Mouse (Mus musculus) hindlimb bud, embryonic 11.5 days (tissue): ENCODE measurements at regions not wholly inside any gene's neighbourhood (a gene's known extent, or its start where the extent isn't known, plus 50 kb on each side); places are given as distances from the start of the nearest gene placed in this dataset.

Source experiments
- DNase-seq: peaks from one replicate; pipeline ENCODE4 v3.0.0-alpha.2; 2012; ENCODE audit warnings: low read depth, low spot score; ENCODE audit errors: extremely low spot score

DNA sequence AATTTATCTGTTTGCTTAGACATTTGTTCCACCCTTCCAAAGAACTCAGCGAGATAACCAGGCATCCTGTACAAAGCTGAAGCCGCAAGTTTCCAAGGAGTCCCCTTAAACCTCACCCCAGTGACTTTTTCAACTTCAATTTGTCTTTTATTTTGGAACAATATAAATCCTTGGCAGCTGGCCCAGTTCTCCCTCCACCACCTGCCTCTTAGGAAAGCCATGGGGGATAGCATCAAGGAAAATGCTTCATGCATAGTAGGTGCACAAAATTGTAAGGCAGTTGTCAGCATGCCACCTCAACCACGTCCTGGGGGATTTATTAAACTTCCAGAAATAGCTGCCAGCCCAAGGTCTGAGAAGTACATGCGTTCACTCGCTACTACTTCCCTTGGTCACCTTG is 214.1 kb upstream of the Usp24 start:
- no peak for DNase-seq

DNA sequence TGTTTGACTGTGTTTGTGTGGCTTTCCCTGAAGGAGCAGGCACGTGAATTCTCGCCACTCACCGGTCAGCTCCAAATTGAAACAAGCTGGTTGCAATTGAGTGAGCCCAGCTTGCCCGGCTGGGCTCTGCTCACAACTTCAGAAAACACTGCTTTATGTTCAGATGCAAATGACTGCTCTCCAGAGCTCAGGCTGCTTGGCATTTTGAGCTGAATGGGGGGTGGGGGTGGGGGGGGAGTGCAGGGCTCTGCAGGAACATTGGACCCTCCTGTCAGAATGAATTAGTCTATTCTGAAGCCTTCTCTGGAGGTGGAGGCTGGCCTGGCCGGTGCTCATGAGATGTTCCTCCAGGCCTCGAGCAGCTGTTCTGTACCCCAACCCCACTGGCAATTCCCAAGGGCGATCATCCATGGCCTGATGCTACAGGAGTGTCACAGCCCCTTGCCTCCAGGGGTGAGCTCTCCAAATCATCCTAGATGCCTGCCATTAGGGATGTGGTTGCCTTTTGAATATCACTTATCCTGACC is 213.5 kb upstream of the Usp24 start:
- DNase-seq: peak; percentile 79

DNA sequence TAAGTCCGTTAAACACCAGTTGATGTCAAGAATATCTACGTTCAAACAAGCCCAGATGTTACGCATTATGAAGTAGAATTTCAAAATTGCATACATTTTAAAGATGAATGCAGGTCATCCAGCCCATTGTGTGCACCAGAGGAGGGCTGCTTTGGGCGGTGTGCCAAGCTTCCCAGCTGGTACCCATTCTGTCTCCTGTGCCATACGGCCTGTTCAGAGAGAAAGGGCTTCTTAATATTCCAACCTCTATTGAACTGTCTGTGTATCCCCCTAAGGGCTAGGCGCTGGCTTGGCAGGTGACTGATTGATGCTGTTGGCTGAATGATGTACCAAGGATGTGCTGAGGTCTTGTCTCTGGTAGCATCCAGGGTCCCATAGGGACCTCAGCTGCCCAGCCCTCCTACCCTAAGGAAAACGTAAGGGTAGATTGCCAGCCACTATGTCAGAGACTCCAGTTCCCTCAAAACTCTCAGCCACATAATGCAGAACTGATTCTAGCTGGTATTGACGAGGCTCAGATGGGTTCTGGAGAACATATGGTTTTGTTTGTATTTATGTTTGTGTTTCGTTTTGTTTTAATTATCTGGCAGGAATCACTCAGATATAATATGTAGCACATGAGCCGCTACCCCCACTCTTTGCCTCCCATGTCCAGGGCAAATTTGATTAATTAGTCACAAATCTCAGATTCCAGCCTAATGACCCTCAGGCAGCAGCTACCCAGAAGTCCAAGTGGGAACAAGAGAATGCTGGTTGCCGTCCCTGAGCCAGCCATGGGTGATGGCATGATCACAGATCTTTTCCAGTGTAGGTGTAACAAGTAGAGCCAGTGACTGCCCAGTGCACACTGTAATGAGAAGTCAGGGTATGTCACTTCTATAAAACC is 212.0 kb upstream of the Usp24 start:
- DNase-seq: no peak

DNA sequence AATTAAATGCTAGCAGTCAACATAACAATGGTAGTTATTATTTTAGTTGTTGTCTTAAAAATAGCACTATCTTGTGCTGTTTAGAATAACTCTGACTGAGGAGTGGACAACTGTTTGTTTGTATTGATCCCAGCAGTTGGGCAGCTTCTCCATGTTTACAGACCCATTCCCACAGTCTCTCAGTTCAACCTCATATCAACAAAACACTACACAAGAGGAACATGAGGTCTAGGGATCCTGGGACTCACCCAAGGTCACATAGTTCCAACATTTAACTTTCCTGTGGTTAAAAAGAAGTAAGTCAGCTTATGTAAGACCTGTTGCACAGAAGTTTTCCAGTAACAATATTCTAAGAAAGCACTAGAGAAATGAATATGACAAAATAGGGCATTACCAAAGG is 203.0 kb upstream of the Usp24 start:
- DNase-seq: no peak

DNA sequence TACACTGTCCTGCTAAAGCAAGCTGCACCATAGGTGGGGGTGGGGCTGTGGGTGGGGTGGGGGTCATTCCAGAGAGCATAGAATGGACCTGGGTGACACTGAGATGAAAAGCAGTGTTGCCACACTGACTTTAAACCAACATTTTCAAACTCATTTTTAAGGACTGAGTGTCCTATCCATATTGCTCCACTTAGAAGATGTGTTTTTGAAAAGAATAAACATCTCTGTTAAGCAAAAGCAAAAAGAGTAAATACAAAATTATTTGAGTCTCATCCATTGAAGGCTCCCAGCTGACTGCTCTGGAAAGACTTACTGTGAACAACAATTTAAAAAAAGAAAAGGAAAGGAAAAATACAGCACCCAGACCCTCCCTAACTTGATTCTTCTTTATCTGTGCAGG is 202.3 kb upstream of the Usp24 start:
- no peak for DNase-seq

DNA sequence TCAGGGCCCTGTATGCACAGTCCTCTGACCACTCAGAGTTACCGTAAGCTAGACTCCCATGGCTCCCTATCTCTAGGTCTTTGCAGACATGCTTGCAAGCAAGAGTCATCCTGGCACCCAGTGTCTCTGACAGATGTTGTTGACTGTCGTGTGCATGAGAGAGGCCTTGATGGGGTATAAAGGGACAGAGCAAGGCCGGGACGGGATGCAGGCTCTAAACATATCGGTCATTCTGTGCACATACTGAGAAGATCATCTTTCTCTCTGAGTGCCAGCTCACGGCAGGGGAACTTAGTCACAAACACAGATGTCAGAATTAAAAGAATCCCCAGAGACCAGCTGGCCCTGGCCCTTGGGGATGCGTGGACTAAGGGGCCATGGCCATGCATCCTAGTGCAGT is 199.4 kb upstream of the Usp24 start:
- DNase-seq: no peak

DNA sequence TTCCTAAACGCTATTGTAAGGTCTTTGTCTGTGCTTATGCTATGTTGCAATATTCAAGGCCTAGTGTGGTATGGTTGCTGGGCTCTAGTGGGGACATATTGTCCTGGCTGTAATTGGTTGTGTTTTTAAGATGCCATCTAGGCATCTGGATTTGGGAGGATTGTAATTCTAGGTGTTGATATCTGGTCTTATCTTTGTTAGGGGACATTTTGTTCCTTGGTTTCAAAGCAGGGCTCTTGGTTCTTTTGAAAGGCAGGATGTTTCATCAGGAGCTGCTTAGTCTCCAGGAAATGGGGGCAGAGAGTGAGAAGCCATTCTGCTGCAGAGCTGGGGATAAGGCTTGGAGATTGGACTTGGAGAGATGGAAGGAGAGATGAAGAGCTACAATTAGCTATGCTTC is 194.7 kb upstream of the Usp24 start:
- DNase-seq: no peak

DNA sequence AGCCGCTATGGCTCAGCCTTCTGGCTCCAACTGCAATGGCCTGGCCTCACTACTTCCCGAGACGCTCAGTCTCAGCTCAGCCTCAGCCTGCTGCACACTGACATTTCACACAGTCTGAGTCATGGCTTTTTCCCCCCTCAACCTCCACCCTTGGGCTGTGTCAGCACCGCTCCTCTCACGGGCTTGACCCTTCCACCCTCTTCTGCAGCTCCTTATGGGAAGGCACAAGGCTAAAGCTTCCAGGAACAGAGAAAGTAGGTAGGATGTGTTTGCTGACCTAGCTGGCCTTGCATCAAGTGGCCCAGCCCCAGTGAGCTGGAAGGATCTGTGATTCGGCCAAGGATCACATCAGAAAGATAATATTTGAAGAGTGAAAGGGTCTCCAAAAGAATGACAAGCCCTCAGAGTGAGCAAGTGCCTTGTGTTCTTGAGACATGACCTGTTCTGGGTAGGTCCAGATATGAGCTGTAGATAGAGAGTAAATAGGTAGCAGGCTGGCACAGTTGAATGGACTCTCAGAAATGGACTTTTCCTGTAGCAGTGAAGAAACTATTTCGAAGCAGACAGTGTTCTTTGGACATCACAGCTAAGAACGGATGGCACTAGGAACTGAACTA is 192.9 kb upstream of the Usp24 start:
- no peak for DNase-seq

DNA sequence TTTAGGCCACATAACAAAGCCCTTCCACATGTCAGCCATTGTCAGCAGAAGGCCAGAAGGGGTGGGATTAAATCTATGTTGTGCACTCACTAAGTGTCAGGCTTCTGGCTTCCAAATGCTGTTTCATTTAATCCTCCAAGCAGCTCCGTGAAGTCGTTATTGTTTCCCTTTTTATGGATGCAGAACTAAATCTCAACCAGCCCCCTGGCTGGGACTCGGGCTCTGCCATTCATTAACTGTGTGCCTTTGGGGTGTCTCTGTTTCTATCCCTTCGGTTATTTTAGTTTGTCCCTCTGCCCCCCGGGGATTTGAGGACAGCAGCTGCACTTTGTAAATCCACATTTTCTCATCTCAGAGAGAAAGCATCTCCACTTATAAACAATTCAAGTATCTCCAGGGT is 188.8 kb upstream of the Usp24 start:
- DNase-seq: no peak

DNA sequence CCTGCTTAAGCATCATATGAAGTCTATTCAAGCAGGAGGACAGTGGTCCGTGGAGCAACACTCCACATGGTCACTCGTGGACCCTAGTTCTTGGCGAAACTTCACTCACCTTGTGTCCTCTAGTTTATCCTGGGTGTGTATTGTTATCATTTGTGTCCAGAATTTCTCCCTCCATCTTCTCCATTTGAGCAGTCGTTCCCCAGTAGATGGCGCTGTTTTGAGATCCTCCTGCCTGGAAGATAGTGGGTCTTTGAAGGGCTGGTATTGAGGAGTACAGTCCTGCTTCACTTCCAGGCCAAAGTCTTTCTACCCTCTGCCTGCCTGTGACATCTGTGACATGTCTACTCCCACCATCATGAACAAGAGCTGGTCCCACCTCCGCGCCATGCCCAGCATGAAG is 188.4 kb upstream of the Usp24 start:
- DNase-seq: no peak

DNA sequence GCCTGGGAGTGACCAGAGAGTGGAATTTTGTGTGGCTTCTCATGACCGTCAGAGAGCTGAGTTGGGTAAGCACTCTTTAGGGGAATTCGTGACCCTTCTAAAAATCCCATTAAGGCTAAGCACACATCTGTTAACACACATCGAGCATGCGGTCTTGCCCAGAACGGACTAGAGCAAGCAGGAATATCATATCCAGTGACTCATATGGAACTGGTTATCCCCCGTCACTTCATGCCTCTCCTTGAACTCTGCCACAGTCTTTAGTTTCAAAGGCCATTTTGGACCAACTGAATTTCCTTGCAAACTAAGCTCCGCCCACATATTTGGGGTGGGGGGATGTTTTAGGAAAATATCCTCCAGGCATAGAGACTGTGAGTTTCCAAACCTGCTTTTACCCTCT is 186.7 kb upstream of the Usp24 start:
- DNase-seq: peak; percentile 67

DNA sequence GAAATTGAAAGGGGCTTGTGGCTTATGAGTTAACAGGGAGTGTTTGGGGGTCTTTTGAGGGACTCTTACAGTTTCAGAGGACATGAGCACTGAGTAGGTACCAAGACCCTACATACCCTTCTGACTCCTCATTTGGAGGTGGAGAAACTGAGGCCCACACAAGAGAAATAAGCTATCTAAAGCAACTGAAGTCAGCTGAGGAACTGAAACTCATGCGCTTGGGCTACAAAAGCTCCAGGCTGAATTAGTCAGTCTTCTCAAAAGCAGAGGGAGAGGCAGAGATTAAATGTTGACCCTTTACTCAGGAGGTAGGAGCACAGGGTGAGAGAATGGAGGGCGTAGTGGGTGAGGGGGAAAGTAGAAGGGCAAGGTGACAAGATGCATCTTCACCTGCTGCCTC is 186.2 kb upstream of the Usp24 start:
- no peak for DNase-seq

DNA sequence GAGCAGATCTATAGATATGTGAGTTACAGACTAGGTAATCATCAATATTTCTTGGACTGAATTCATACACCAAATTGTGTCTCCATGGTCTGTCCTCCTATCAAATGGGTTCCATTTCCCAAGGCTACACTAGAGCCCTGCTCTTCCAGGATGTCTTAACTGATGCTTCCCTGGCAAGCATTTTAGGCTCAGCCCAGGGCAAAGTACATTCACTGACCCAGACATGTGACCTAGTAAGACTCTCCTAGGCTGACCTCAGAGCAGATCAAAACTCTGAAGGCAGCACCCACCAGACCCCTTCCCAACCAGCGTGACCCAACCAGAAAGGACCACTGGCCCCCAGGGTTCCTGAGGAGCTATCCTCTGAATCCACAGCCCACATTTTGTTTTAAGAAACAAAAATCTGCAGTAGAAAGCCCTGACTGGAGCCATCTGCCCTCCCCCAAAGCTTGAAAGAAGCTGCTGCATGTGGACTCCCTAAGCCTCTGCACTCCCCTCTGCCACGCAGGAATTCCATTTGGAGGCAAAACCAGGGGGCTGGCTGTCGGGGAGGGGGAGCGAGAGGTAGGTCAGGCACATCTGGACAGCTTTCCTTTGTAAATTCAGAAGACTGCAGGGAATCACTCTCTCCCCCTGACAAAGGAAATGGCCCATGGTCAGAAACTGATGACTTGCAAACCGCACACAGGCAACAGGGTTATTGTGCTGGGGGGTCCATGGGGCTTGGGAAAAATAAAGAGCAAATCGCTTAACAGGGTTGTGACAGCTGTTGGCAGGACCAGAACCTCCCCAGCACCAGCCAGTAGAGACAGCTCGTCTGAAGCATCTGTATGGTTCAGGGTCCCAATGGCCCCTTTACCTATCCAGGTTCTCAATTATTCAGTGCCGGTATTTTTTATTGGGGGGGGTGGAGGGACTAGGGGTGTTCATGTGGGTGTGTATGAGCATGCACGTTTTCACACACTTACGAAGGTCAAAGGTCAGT is 182.0 kb upstream of the Usp24 start:
- DNase-seq: no peak

DNA sequence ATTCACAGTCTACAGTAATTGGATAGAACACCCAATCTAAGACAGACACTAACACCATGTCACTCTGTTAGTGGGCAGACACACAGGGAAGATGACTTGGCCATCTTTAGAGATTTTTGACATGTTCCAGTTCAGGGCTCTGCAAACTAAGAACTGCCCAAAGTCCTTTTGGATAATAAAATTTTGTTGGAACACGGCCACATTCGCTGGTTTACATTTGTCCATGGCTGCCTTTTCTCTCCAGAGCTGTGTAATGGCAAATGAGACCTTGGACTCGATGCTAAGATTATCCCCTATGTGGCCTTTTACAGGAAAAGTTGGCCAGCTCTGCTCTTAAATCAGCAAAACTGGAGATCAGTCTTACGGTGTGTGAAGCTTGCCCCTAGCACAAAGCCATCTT is 173.3 kb upstream of the Usp24 start:
- no peak for DNase-seq

DNA sequence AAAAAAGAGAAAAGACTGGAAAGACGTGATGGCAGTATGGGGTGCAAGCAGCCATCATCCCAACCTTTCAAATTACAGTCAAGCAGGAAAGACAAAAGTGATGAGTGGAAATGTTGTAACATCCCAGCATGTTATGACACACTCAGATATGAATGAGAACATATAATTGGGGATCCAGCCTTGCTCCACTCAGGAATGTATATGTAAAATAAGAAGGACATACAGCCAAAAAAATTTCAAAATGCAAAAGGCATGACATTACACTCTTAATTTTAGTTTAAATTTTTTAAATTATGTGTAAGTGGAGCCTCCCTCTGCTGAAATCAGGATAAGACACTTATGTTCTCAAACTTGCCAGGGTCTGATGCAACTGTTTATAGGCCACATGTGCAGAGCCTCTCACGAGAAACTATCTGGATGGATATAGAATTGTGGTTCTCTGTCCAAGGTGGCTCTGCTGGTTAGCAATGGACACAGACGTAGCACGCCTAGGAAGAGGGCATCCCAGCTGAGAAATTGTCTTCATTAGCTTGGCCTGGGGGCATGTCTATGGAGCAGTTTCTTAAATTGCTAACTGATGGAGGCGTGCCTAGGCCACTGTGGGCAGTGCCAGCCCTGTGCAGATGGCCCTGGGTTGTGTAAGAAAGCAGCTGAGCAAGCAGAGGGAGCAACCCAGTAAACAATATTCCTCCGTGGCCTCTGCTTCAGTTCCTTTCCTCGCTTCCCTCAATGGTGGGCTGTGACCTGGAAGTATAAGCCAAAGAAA is 171.5 kb upstream of the Usp24 start:
- DNase-seq: no peak

DNA sequence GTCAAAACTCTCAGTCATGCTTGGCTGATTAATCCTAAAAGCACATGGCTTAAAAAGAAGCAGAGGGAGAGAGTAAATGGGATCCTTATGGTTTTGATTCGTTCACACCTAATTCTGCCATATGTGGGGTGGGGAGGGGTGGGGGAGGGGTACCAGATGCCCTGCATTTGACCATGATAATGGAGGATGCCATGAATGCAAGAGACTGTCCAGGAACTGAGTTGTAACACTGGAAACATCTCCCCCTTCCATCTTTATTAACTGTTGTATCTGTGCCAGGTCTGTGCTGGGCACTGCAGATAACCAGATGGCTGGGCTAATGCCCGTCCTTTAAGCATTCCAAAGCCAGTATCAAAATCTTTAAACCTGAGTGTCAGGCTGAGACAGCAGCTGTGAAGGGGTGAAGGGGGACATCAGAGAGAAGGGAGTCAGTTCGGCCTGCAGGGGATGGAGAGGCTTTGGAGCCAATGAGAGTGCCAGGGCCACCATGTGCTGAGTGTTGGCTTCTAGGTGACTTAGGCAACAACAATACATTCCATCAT is 169.0 kb upstream of the Usp24 start:
- no peak for DNase-seq

DNA sequence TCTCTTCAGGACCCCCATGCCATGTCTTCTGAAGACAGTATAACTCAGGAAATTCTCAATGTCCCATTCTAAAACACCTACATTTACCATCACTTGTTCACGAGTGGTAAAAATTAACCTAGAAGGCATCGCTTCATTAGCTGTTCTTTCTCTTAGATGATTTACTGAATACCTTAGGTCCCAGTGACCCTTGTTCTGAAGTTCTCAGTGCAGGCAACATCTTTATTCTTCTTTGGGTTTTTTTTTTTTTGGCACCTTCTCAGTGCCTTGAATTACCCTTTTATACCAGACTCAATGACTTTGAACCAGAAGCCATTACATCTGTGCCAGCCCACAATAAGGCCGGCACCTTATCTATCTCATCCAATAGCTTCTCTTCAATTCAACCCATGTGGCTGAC is 167.1 kb upstream of the Usp24 start:
- DNase-seq: no peak

DNA sequence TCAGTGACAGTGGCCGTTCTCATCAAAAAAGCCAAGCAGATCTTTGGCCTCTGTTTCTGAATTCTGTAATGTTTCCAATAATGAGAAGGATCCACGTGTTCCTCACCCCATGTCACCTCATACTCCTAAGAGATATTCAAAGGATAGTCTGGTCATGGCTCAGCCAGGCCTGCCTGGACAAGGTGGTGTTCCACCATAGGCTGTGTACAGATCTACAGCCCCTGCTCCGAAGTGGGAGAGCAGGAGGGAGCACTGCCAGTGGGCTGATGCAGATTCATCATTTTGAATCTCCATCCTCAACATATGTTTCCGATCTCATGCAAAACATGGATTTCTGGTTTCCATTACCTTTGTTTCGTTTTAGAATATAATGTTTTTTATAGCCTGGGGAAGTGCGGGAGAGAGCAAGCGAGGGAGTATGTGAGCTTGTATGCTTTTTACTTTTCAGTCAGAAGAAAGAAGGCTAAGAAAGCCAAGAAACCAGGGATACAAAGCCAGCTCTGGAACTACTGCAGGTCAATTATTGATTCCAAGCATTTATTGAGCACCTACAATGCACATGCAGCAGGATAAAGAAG is 166.5 kb upstream of the Usp24 start:
- no peak for DNase-seq

DNA sequence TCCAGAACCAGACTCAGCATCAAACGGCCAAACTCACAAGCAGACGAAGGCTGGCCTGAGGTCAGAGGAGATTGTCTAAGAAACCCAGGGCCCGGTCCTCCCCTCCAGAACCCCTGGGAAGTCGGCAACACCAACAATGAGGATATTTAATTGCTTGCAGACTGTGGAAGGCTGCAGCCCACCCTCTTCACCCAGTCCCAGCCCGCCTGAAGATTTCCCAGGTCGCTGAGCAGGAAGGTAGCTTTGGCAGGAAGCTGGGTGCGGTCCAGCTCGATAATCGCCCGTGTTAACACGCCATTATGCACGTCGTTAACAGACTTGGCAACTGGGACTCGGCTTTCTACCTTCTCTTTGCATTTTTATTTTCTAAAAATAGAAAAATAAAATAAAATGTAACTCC is 165.2 kb upstream of the Usp24 start:
- DNase-seq: no peak
